Mouse (Mus musculus): ENCODE data around the gene Iqcj.
"Not testable (repeated sequence)": the region's sequence is repeated elsewhere in the genome, so short reads cannot be mapped to it uniquely, and the experiment has no call there.

The Iqcj gene

GRCm38 (mm10) chr3:68071395-68072386 is 179.7 kb downstream of the Iqcj start:
- DNase-seq (ENCODE audit: low read depth): no peak

- no peak for DNase-seq (ENCODE audit: low read depth)
Measured at GRCm38 (mm10) chr3:68077406-68077805, 185.4 kb downstream of the Iqcj start.

- no peak for DNase-seq (ENCODE audit: low read depth)
Measured at GRCm38 (mm10) chr3:68085024-68085423, 193.0 kb downstream of the Iqcj start.

- no peak for DNase-seq (ENCODE audit: low read depth)
Measured at GRCm38 (mm10) chr3:68092108-68092507, 200.1 kb downstream of the Iqcj start.

GRCm38 (mm10) chr3:68096724-68097431 is 204.9 kb downstream of the Iqcj start:
- no peak for DNase-seq (ENCODE audit: low read depth)

GRCm38 (mm10) chr3:68099561-68099960 is 207.5 kb downstream of the Iqcj start:
- DNase-seq (ENCODE audit: low read depth): not testable (repeated sequence)

- DNase-seq (ENCODE audit: low read depth): no peak
Measured at GRCm38 (mm10) chr3:68101343-68101742, 209.3 kb downstream of the Iqcj start.

- no peak for DNase-seq (ENCODE audit: low read depth)
Measured at GRCm38 (mm10) chr3:68105081-68105685, 213.2 kb downstream of the Iqcj start.

Measured in naive thymus-derived CD4-positive, alpha-beta T cell, adult 2 months (primary cell).